Mouse (Mus musculus) cortical plate, adult 2 months (tissue): ENCODE measurements around the gene Prrt2. TPM values are rescaled to one million over a fixed set of nuclear protein-coding genes. Genes with fewer than 3 reads are reported as not detected.

ENCODE experiments used
- H3K27ac ChIP-seq: fragments of 200-500 bp; 2 replicates; pipeline ENCODE4 v1.5.1; 2012; ENCODE audit warnings: low read length, control low read depth, inconsistent platforms; ENCODE audit not compliant: insufficient read depth
- H3K4me1 ChIP-seq: fragments of 200-500 bp; 2 replicates; pipeline ENCODE4 v1.6.1; 2011; ENCODE audit warnings: low read length; ENCODE audit not compliant: control insufficient read depth, insufficient read depth
- H3K4me3 ChIP-seq: fragments of 200-500 bp; 2 replicates; pipeline ENCODE4 v1.5.1; 2011; ENCODE audit warnings: mild to moderate bottlenecking, low read length, control low read depth; ENCODE audit not compliant: insufficient read depth
- CTCF ChIP-seq: fragments of 200-500 bp; IDR thresholded peaks from 2 replicates; pipeline ENCODE4 v1.5.1; 2011; ENCODE audit warnings: mild to moderate bottlenecking, control low read depth, low read length; ENCODE audit not compliant: insufficient read depth; ENCODE audit errors: extremely low read depth
- POLR2A ChIP-seq: fragments of 200-500 bp; IDR thresholded peaks from 2 replicates; pipeline ENCODE4 v1.6.1; 2011; ENCODE audit warnings: mild to moderate bottlenecking, low read length, control low read depth; ENCODE audit not compliant: insufficient read depth; ENCODE audit errors: extremely low read depth
- polyA plus RNA-seq: library from polyadenylated mRNA; depleted of rRNA; stranded (reverse); fragments of >200 nt; gene quantifications from 2 replicates; pipeline ENCODE4 v1.2.3, GENCODE M21; 2012

The Prrt2 gene
- polyA plus RNA-seq, 1 experiment, result 405 TPM

DNA sequence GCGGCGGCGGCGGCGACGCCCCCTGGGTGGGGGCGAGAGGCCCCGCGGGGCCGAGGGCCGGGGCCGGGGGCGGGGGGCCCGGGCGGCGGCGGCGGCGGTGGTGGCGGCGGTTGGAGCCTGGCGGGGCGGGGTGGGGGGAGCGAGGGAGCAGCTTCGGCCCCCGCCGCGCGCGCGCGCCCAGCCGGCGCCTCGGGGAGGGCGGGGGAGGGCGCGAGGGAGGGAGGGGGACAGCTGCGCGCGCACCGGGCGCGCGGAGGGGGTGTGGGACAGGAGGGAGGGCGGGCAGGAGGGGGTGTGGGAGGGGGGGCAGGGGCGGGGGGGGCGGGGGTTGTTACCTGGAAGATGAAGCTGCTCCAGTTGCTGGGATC lies 5.6 kb upstream of the Prrt2 start:
- no peak for TF ChIP-seq POLR2A
- TF ChIP-seq CTCF, result no peak
- H3K4me1 ChIP-seq, result peaks cover 10% of the 10 kb centered on the region
- H3K27ac ChIP-seq, result no peak overlapping the region
- peak overlapping the region; percentile 60 for H3K4me3 ChIP-seq

DNA sequence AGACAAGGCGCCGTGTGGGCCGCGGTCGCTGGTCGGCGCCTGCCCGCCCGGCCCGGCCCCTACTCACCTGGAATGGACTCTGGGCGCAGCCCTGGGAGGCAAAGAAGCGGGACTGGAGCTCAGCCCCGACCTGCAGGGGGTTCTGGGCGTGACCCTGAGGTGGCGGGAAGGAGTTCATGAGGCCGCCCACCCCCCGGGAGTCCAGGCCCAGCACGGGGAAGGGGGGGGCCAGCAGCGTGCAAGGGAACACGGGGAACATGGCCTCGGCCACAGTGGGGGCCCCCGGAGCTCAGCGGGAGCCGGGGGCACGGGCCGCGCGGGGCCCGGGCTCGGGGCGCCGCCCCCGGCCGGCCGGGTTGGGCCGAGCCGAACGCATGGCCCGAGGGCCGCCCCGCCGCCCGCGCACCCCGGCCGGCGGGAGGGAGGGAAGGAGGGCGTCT lies 5.2 kb upstream of the Prrt2 start:
- peak overlapping the region; percentile 99 for H3K27ac ChIP-seq
- peak overlapping the region; percentile 43 for H3K4me3 ChIP-seq
- TF ChIP-seq POLR2A, result no peak
- peaks cover 11% of the 10 kb centered on the region for H3K4me1 ChIP-seq

DNA sequence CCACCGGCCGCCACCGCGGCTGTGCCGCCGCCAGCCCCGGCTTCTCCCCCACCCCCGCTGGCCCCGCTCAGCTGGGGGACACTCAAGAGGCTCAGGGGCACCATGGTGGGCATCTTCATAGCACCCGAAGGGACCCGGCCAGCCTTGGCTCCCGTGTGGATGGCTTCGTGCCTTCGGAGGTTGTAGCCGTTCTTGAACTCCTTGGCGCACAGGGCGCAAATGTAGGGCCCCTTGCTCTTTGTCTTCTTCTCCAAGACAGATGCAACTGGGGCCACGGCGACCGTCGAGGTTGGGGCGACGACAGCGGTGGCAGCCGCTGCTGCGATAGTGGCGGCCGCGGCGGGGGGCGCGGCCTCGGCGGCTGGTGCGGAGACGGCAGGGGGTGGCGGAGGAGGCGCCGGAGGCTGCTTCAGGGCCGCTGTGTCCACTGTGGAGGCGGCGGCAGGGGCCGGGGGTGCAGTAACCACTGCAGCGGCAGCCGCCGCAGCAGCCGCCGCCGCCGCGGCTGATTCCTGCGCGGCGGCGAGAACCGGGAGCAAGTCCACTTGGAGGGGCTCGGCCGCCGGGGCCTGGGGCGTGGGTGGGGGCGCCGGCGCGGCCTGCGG lies 4.6 kb upstream of the Prrt2 start:
- peaks cover 11% of the 10 kb centered on the region for H3K4me1 ChIP-seq
- TF ChIP-seq POLR2A (no peak), CTCF (no peak)
- H3K27ac ChIP-seq, result peak overlapping the region; percentile 99
- peak overlapping the region; percentile 43 for H3K4me3 ChIP-seq

DNA sequence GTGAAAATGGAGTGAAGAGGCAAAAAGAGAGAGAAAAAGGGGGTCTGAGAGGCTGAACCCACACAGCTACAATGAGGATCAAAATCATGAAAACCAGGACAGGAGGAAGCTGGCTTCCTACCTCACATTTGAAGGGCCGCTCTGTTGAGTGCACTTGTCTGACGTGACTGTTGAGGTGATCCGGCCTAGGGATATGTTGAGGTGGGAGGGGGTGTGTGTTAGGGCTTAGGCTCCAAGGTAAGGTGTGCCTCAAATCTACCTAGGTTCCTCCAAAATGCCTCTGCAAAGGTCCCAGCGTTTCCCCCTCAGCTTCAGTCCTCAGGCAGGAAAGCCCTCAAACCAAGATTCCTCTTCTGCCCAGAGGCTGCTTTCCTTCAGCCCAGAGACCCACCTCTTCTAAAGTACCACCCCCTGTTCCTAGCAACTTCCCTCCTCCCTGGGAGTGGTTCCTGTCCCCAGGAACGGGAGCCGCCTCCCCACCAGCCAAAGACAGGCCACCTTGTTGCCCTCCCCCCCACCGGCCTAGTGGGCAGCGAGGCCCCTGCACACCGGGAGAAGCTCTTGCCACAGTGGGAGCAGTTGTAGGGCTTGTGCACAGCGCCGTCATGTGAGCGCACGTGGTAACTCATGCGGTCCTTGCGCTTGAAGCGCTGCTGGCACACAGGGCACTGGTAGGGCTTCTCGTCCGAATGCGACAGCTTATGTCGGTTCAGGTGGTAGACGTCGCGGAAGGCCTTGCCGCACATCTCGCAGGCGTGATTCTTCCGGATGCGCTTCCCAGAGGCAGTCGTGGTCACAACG lies 3.9 kb upstream of the Prrt2 start:
- peak; percentile 30; the same call in 1 of the 2 replicates for TF ChIP-seq CTCF
- TF ChIP-seq POLR2A, result peak; percentile 62
- peak overlapping the region; percentile 99 for H3K27ac ChIP-seq
- peaks cover 11% of the 10 kb centered on the region for H3K4me1 ChIP-seq
- peak overlapping the region; percentile 43 for H3K4me3 ChIP-seq

DNA sequence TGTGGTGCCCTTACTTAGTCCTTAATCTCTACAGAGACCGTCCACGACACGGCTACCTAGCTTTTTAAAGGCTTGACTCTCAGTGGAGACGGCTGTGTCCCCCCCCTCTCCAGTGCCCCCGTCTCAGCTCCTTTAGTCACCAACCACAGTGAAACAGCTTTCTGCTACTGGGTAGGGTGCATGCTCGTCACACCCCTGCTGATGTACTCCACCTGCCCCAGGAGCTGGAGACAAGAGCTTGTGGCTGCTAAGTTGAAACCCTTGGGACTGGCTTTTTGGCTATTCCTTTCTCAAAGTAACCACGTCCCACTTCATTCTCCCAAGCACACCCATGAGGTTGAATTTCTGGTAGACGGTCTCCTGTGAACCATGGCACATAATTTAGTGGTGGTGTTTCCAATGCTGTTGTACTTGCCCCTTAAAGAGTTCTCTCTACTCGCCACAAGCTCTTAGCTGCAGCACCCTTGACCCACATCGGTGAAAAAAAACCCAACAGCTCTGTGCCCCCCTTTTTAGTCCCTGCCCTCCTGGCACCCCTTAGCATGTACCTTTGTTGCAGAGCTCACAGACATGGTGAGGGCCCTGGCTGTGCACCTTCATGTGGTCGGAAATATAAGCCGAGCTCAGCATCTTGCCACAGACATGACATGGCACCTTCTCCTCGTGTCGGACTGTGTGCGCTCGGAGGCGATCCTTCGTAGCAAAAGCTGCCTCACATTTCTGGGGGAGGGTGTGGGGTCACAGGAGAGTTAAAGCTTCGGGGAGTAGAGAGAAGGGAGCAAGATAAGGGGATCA lies 3.1 kb upstream of the Prrt2 start:
- TF ChIP-seq POLR2A, result no peak
- TF ChIP-seq CTCF, result no peak
- Histone ChIP-seq H3K4me1 (peaks cover 11% of the 10 kb centered on the region), H3K27ac (peak overlapping the region; percentile 14; the same call in 1 of the 2 replicates), H3K4me3 (peak overlapping the region; percentile 43)

DNA sequence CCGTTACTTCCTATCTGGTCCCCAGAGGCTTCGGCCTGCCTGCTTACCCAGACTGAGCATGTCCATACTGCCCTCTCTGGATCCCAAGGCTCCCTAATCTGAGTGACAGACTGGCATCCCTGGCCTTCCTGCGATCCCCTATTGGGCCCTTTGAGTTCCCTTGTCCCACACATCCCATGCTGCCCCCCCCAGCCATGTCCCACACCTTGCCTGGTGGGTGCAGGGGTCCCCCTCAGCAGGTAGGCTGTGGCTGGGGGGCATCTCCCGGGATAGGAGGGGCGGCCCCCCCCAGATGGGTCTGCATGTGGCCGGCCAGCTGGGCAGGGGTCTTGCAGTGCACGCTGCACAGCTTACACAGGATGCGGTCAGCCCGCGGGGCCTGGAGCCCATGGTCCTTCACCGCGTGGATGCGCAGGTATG lies 2.3 kb upstream of the Prrt2 start:
- no peak overlapping the region for H3K27ac ChIP-seq
- no peak overlapping the region; the same call in 1 of the 2 replicates for H3K4me3 ChIP-seq
- H3K4me1 ChIP-seq, result peaks cover 11% of the 10 kb centered on the region
- TF ChIP-seq POLR2A (no peak), CTCF (no peak)

DNA sequence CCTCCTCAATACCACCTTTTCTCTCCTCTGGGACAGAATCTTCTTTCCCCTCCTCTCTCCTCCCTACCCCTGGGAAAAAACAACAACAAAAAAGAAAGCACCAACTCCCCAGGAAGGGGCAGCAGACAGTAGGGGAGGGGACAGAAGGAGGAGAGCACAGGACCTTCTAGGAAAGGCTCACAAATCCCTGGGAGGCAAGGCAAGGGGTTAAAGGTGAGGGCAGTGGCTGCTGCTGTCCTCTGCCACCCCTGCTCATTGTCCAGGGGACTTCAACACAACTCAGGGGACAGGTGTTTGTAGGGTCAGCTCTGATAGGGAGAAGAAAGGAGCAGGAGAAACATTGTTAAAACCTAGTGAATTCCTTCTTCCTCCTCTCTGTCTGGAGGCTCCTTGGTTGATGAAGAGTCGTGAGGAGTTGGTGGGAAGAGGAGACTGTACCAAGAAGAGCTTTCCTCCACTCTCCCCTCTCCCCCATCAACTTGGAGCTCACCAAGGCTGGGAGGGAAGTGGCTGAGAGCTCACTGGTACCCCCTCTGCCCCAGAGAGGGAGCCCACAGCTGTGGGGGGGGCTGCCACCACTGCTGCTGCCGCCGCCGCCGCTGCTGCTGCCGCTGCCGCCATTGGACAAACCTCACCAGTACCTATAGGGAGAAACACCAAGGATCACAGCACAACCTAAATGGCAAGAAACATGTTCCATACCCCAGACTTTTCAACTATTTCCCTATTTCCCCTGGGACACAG lies 1.7 kb upstream of the Prrt2 start:
- Histone ChIP-seq H3K27ac (no peak overlapping the region), H3K4me1 (peaks cover 11% of the 10 kb centered on the region), H3K4me3 (no peak overlapping the region)
- TF ChIP-seq CTCF (no peak), POLR2A (no peak)

DNA sequence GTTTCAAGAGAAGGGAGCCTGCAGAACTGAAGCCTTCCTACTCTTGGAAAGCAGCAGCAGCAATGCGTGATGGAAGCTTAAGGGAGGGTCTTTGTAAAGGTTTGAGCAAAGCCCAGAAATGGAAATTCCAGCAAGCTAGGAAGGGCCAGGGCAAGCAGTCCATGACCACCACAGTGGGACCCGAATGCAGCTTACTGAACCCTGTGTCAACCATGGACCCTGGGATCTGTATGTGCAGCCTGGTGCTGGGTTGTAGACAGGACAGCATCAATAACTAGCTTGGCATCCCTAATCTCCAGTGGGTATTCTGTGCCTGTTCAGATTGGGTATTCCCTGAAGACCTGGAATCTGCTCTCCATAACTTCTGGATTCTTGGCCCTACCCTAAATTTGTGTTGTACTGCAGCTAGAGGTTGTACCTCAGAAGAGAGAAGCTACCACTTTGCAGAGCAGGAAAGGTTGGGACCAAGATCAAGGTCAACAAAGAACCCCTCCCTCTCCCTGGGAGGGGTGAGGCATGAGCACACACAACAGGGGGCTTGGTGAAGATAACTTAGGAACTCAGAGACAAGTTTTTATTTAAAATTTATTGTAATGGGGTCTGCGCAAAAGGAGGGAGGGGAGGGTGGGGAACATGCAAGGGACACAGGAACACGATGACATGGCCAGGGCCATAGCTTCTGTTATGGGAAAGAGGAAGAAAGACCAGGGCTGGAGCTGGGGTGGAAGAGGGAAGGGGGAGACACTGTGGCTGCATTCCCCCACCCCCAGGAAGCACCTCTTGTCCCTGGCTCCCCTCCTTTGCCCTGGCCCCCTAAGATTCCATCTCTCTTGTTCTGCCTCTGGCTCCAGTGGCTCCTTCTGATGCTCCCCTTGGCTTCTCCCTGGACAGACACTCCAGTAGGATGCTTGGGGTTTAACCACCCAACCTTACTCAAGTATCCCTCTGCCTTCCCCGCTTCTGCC lies 834 bp upstream of the Prrt2 start:
- Histone ChIP-seq H3K4me1 (peaks cover 11% of the 10 kb centered on the region), H3K4me3 (peak overlapping the region; percentile 85), H3K27ac (peak overlapping the region; percentile 37)
- TF ChIP-seq CTCF (no peak), POLR2A (peak; percentile 35; the same call in 1 of the 2 replicates)
